Mouse (Mus musculus) brain, embryonic 14.5 days (tissue): ENCODE measurements at regions not wholly inside any gene's neighbourhood (a gene's known extent, or its start where the extent isn't known, plus 50 kb on each side); places are given as distances from the start of the nearest gene placed in this dataset.

Experiments used
- CTCF ChIP-seq: fragments of 200-500 bp; IDR thresholded peaks from 2 replicates; pipeline ENCODE4 v1.5.1; 2012; ENCODE audit warnings: inconsistent platforms, mild to moderate bottlenecking, moderate library complexity, borderline replicate concordance; ENCODE audit not compliant: insufficient read depth, insufficient read length; ENCODE audit errors: extremely low read depth
- POLR2A ChIP-seq: fragments of 200-500 bp; IDR thresholded peaks from 2 replicates; pipeline ENCODE4 v1.6.1; 2012; ENCODE audit warnings: mild to moderate bottlenecking, inconsistent platforms, borderline replicate concordance; ENCODE audit not compliant: poor library complexity, insufficient read depth, insufficient read length, severe bottlenecking; ENCODE audit errors: extremely low read depth

GRCm38 (mm10) chr8:41779459-41779858, 362.6 kb upstream of the Frg1 start:
- TF ChIP-seq POLR2A (no peak), CTCF (no peak)
